Mouse (Mus musculus): ENCODE results near the gene Ahrr.

The Ahrr gene

GRCm38 (mm10) chr13:74245214-74245898 lies 46.8 kb downstream of the Ahrr start:
- DNase-seq (ENCODE audit: inconsistent ontology term), result peak; percentile 62

GRCm38 (mm10) chr13:74237574-74237973 lies 54.6 kb downstream of the Ahrr start:
- DNase-seq (ENCODE audit: inconsistent ontology term), result no peak

GRCm38 (mm10) chr13:74220659-74221058 lies 71.5 kb downstream of the Ahrr start:
- DNase-seq (ENCODE audit: inconsistent ontology term), result no peak

GRCm38 (mm10) chr13:74218441-74218840 lies 73.7 kb downstream of the Ahrr start:
- DNase-seq (ENCODE audit: inconsistent ontology term), result no peak

GRCm38 (mm10) chr13:74208986-74209345 lies 83.2 kb downstream of the Ahrr start:
- no peak for DNase-seq (ENCODE audit: inconsistent ontology term)

GRCm38 (mm10) chr13:74208317-74208985 lies 83.7 kb downstream of the Ahrr start, which contains the start of gene Exoc3:
Exoc3 (minus strand) TSS chr13:74208732.
- DNase-seq (ENCODE audit: inconsistent ontology term), result peak; percentile 93

- no peak for DNase-seq (ENCODE audit: inconsistent ontology term)
These were observed 95.7 kb downstream of the Ahrr start for GRCm38 (mm10) chr13:74196451-74196850.

GRCm38 (mm10) chr13:74192613-74193012 lies 99.5 kb downstream of the Ahrr start:
- no peak for DNase-seq (ENCODE audit: inconsistent ontology term)

- no peak for DNase-seq (ENCODE audit: inconsistent ontology term)
These were observed 109.0 kb downstream of the Ahrr start for GRCm38 (mm10) chr13:74183011-74183695.

- no peak for DNase-seq (ENCODE audit: inconsistent ontology term)
These were observed 120.1 kb downstream of the Ahrr start for GRCm38 (mm10) chr13:74172036-74172435.

- no peak for DNase-seq (ENCODE audit: inconsistent ontology term)
These were observed 122.5 kb downstream of the Ahrr start for GRCm38 (mm10) chr13:74169446-74170164.

- peak; percentile 67 for DNase-seq (ENCODE audit: inconsistent ontology term)
These were observed 124.6 kb downstream of the Ahrr start for GRCm38 (mm10) chr13:74167492-74167891.

- no peak for DNase-seq (ENCODE audit: inconsistent ontology term)
These were observed 125.1 kb downstream of the Ahrr start for GRCm38 (mm10) chr13:74167057-74167413.

GRCm38 (mm10) chr13:74166348-74167056 lies 125.6 kb downstream of the Ahrr start:
- DNase-seq (ENCODE audit: inconsistent ontology term), result peak; percentile 43

Measured in Muller cell, postnatal 12 days (primary cell).